Mouse (Mus musculus) intestine, embryonic 16.5 days (tissue): ENCODE measurements around the gene Tpgs1. TPM values are rescaled to one million over a fixed set of nuclear protein-coding genes. Genes with fewer than 3 reads are reported as not detected.

Experiments
- ATAC-seq: fragments of 200-750 bp; cut with Nextera tagmentation; 2 replicates; pipeline ENCODE4 v1.8.0; 2017; ENCODE audit warnings: moderate TSS enrichment, moderate library complexity
- H3K27ac ChIP-seq: fragments of 300-500 bp; sonication (generic); 2 replicates; pipeline ENCODE4 v1.5.1; 2014; ENCODE audit warnings: mild to moderate bottlenecking, low read length
- H3K27me3 ChIP-seq: fragments of 300-500 bp; sonication (generic); replicated peaks from 2 replicates; pipeline ENCODE4 v1.6.1; 2014; ENCODE audit warnings: low read length, control low read depth, mixed read lengths; ENCODE audit not compliant: control insufficient read depth, insufficient read depth
- H3K36me3 ChIP-seq: fragments of 300-500 bp; sonication (generic); 2 replicates; pipeline ENCODE4 v1.6.1; 2014; ENCODE audit warnings: low read length, control low read depth; ENCODE audit not compliant: control insufficient read depth, insufficient read depth
- H3K4me1 ChIP-seq: fragments of 300-500 bp; sonication (generic); 2 replicates; pipeline ENCODE4 v1.6.1; 2014; ENCODE audit warnings: low read length, control low read depth, mixed read lengths; ENCODE audit not compliant: control insufficient read depth, insufficient read depth
- H3K4me2 ChIP-seq: fragments of 300-500 bp; sonication (generic); 2 replicates; pipeline ENCODE4 v1.6.1; 2014; ENCODE audit warnings: low read depth, low read length, control low read depth
- H3K4me3 ChIP-seq: fragments of 300-500 bp; sonication (generic); 2 replicates; pipeline ENCODE4 v1.5.1; 2014; ENCODE audit warnings: mild to moderate bottlenecking, low read length
- H3K9ac ChIP-seq: fragments of 300-500 bp; sonication (generic); 2 replicates; pipeline ENCODE4 v1.6.1; 2014; ENCODE audit warnings: low read depth, low read length
- H3K9me3 ChIP-seq: fragments of 300-500 bp; sonication (generic); 2 replicates; pipeline ENCODE4 v1.6.1; 2016; ENCODE audit warnings: low read length, control low read depth; ENCODE audit not compliant: control insufficient read depth
- WGBS: fragments of 180-500 bp; shearing (Covaris S2); extraction: QIAGEN DNeasy Blood & Tissue Kit; methylation state at CpG from one replicate; pipeline ENCODE4 v1.1.7; 2014; 5-methylcytosine and 5-hydroxymethylcytosine counted together
- polyA plus RNA-seq: library from polyadenylated mRNA; unstranded; fragments of >200 nt; fragmentation: Nextera tagmentation; extraction: Ambion mirVana; gene quantifications from 2 replicates; pipeline ENCODE4 v1.2.1, GENCODE M21; 2015

Tpgs1 gene
- polyA plus RNA-seq, 1 experiment from 2014 or later: 64.4 TPM

- Histone ChIP-seq H3K9ac (no peak overlapping the region), H3K4me3 (no peak overlapping the region), H3K9me3 (no peaks in the 10 kb centered on the region), H3K27me3 (peaks cover 29% of the 10 kb centered on the region), H3K4me2 (no peak overlapping the region), H3K36me3 (peaks cover 22% of the 10 kb centered on the region; the same call in 1 of the 2 replicates), H3K4me1 (peaks cover 28% of the 10 kb centered on the region), H3K27ac (no peak overlapping the region)
- WGBS: 9% methylated on average over 6 of the region's 6 CpGs
- peak; percentile 58 for ATAC-seq
Observed at GRCm38 (mm10) chr10:79712499-79713126, 43.4 kb downstream of the Tpgs1 start.

GRCm38 (mm10) chr10:79713163-79713562 is 44.0 kb downstream of the Tpgs1 start:
- WGBS: 18% methylated on average over 1 of the region's 1 CpGs
- H3K27me3 ChIP-seq: peaks cover 32% of the 10 kb centered on the region
- no peak overlapping the region for H3K4me3 ChIP-seq
- no peaks in the 10 kb centered on the region for H3K9me3 ChIP-seq
- no peak overlapping the region for H3K9ac ChIP-seq
- H3K4me2 ChIP-seq: no peak overlapping the region
- peaks cover 21% of the 10 kb centered on the region; the same call in 1 of the 2 replicates for H3K36me3 ChIP-seq
- H3K27ac ChIP-seq: no peak overlapping the region
- ATAC-seq: no peak
- peaks cover 23% of the 10 kb centered on the region for H3K4me1 ChIP-seq

GRCm38 (mm10) chr10:79714996-79715395 is 45.8 kb downstream of the Tpgs1 start:
- H3K27me3 ChIP-seq: peaks cover 40% of the 10 kb centered on the region
- no peaks in the 10 kb centered on the region for H3K9me3 ChIP-seq
- H3K4me2 ChIP-seq: no peak overlapping the region
- H3K9ac ChIP-seq: no peak overlapping the region
- 68% methylated on average over 4 of the region's 4 CpGs for WGBS
- no peak overlapping the region for H3K27ac ChIP-seq
- H3K4me3 ChIP-seq: no peak overlapping the region
- peaks cover 13% of the 10 kb centered on the region; the same call in 1 of the 2 replicates for H3K36me3 ChIP-seq
- no peak for ATAC-seq
- H3K4me1 ChIP-seq: peaks cover 13% of the 10 kb centered on the region

- peaks cover 5% of the 10 kb centered on the region; the same call in 1 of the 2 replicates for H3K36me3 ChIP-seq
- H3K4me3 ChIP-seq: peak within 1 kb of the TSS; percentile 67
- peaks cover 13% of the 10 kb centered on the region for H3K4me1 ChIP-seq
- peaks cover 40% of the 10 kb centered on the region for H3K27me3 ChIP-seq
- no peak within 1 kb of the TSS for H3K27ac ChIP-seq
- H3K4me2 ChIP-seq: peak within 1 kb of the TSS; percentile 95
- peak within 1 kb of the TSS; percentile 63 for H3K9ac ChIP-seq
- peak; percentile 52 for ATAC-seq
- WGBS: 2% methylated on average over 57 of the region's 91 CpGs
- no peaks in the 10 kb centered on the region for H3K9me3 ChIP-seq
Observed at GRCm38 (mm10) chr10:79716254-79716987, 47.3 kb downstream of the Tpgs1 start, which contains the start of gene Hcn2. Hcn2 (plus strand) TSS chr10:79716634.

- H3K4me1 ChIP-seq: peaks cover 13% of the 10 kb centered on the region
- no peak overlapping the region for H3K27ac ChIP-seq
- peak; percentile 41 for ATAC-seq
- H3K4me3 ChIP-seq: peak overlapping the region; percentile 67
- peaks cover 40% of the 10 kb centered on the region for H3K27me3 ChIP-seq
- H3K36me3 ChIP-seq: peaks cover 3% of the 10 kb centered on the region; the same call in 1 of the 2 replicates
- peak overlapping the region; percentile 63 for H3K9ac ChIP-seq
- H3K4me2 ChIP-seq: peak overlapping the region; percentile 95
- no peaks in the 10 kb centered on the region for H3K9me3 ChIP-seq
- under 1% methylated on average over 41 of the region's 44 CpGs for WGBS
Observed at GRCm38 (mm10) chr10:79716988-79717355, 47.8 kb downstream of the Tpgs1 start.

GRCm38 (mm10) chr10:79717640-79718357 is 48.6 kb downstream of the Tpgs1 start:
- Histone ChIP-seq H3K4me2 (peak overlapping the region; percentile 95), H3K27me3 (peaks cover 40% of the 10 kb centered on the region), H3K27ac (no peak overlapping the region), H3K36me3 (no peaks in the 10 kb centered on the region), H3K4me1 (peaks cover 13% of the 10 kb centered on the region), H3K9me3 (no peaks in the 10 kb centered on the region), H3K4me3 (peak overlapping the region; percentile 67; the same call in 1 of the 2 replicates), H3K9ac (no peak overlapping the region)
- WGBS: 2% methylated on average over 43 of the region's 43 CpGs
- no peak for ATAC-seq

- WGBS: 66% methylated on average over 5 of the region's 5 CpGs
- H3K36me3 ChIP-seq: no peaks in the 10 kb centered on the region
- H3K27ac ChIP-seq: no peak overlapping the region
- H3K4me2 ChIP-seq: no peak overlapping the region
- H3K27me3 ChIP-seq: peaks cover 26% of the 10 kb centered on the region
- no peaks in the 10 kb centered on the region for H3K9me3 ChIP-seq
- peaks cover 13% of the 10 kb centered on the region for H3K4me1 ChIP-seq
- no peak for ATAC-seq
- no peak overlapping the region for H3K4me3 ChIP-seq
- no peak overlapping the region for H3K9ac ChIP-seq
Observed at GRCm38 (mm10) chr10:79721089-79721488, 51.9 kb downstream of the Tpgs1 start.

GRCm38 (mm10) chr10:79723047-79723446 is 53.9 kb downstream of the Tpgs1 start:
- ATAC-seq: no peak
- no peak overlapping the region for H3K4me2 ChIP-seq
- 66% methylated on average over 6 of the region's 6 CpGs for WGBS

GRCm38 (mm10) chr10:79723692-79724091 is 54.5 kb downstream of the Tpgs1 start:
- 74% methylated on average over 7 of the region's 7 CpGs for WGBS
- H3K36me3 ChIP-seq: no peaks in the 10 kb centered on the region
- peaks cover 3% of the 10 kb centered on the region; the same call in 1 of the 2 replicates for H3K27me3 ChIP-seq
- H3K9ac ChIP-seq: no peak overlapping the region
- no peak overlapping the region for H3K27ac ChIP-seq
- H3K9me3 ChIP-seq: no peaks in the 10 kb centered on the region
- ATAC-seq: no peak
- no peak overlapping the region for H3K4me2 ChIP-seq
- H3K4me1 ChIP-seq: no peaks in the 10 kb centered on the region
- H3K4me3 ChIP-seq: no peak overlapping the region

More at GRCm38 (mm10) chr10:79723047-79723446, 53.9 kb downstream of the Tpgs1 start:
- H3K9ac ChIP-seq: no peak overlapping the region
- H3K9me3 ChIP-seq: no peaks in the 10 kb centered on the region
- peaks cover 8% of the 10 kb centered on the region for H3K27me3 ChIP-seq
- no peaks in the 10 kb centered on the region for H3K4me1 ChIP-seq
- no peaks in the 10 kb centered on the region for H3K36me3 ChIP-seq
- no peak overlapping the region for H3K27ac ChIP-seq
- no peak overlapping the region for H3K4me3 ChIP-seq
